Mouse (Mus musculus) T-helper 1 cell (primary cell): Measurements from ENCODE around the gene Dusp7.

Source experiments
- in situ Hi-C: fragments of 300-600 bp; cut with MboI, MseI; formaldehyde crosslinking; loops from one replicate; pipeline ENCODE4 v1.15.1; 2025; ENCODE audit warnings: high pct_unique_total_duplicates

The Dusp7 gene

GRCm38 (mm10) chr9:106416826-106417225, 48.4 kb downstream of the Dusp7 start:
- in situ Hi-C loops: loop anchor here (25.0 kb wide), 1 partner anchor 755 kb away; no protein-coding TSS in a partner anchor

- in situ Hi-C loops: loop anchor here (25.0 kb wide), 1 partner anchor 756 kb away; no protein-coding TSS in a partner anchor
Observed at GRCm38 (mm10) chr9:106417841-106418625, 49.6 kb downstream of the Dusp7 start.

- in situ Hi-C loops: loop anchor here (5.0 to 25.0 kb wide), 3 partner anchors 113 to 758 kb away; no protein-coding TSS in a partner anchor
Observed at GRCm38 (mm10) chr9:106420608-106421007, 52.2 kb downstream of the Dusp7 start.

GRCm38 (mm10) chr9:106421033-106421864, 52.8 kb downstream of the Dusp7 start:
- in situ Hi-C loops: loop anchor here (5.0 to 25.0 kb wide), 3 partner anchors 114 to 759 kb away; no protein-coding TSS in a partner anchor

- in situ Hi-C loops: loop anchor here (5.0 to 25.0 kb wide), 3 partner anchors 115 to 760 kb away; no protein-coding TSS in a partner anchor
Observed at GRCm38 (mm10) chr9:106421865-106422160, 53.4 kb downstream of the Dusp7 start.
